Mouse (Mus musculus) embryonic facial prominence, embryonic 14.5 days (tissue): ENCODE results near the gene Ints7. TPM values are rescaled to one million over a fixed set of nuclear protein-coding genes. Genes with fewer than 3 reads are reported as not detected.

Experiments
- ATAC-seq: fragments of 200-750 bp; cut with Nextera tagmentation; 2 replicates; pipeline ENCODE4 v1.8.0; 2017; ENCODE audit warnings: low read depth, moderate number of reproducible peaks, moderate TSS enrichment
- DNase-seq: peaks from one replicate; pipeline ENCODE4 v3.0.0-alpha.2; 2015; ENCODE audit warnings: low spot score
- H3K27ac ChIP-seq: fragments of 300-500 bp; sonication (generic); replicated peaks from 2 replicates; pipeline ENCODE4 v1.5.1; 2014; ENCODE audit warnings: low read depth, mild to moderate bottlenecking, low read length, moderate library complexity
- H3K27me3 ChIP-seq: fragments of 300-500 bp; sonication (generic); replicated peaks from 2 replicates; pipeline ENCODE4 v1.6.1; 2014; ENCODE audit warnings: low read length; ENCODE audit not compliant: control insufficient read depth, insufficient read depth
- H3K36me3 ChIP-seq: fragments of 300-500 bp; sonication (generic); 2 replicates; pipeline ENCODE4 v1.6.1; 2014; ENCODE audit warnings: low read length, mixed read lengths; ENCODE audit not compliant: control insufficient read depth, insufficient read depth
- H3K4me1 ChIP-seq: fragments of 300-500 bp; sonication (generic); 2 replicates; pipeline ENCODE4 v1.6.1; 2014; ENCODE audit warnings: antibody characterized with exemption, low read length; ENCODE audit not compliant: control insufficient read depth, insufficient read depth
- H3K4me2 ChIP-seq: fragments of 300-500 bp; sonication (generic); 2 replicates; pipeline ENCODE4 v1.6.1; 2014; ENCODE audit warnings: low read depth, mild to moderate bottlenecking, low read length, moderate library complexity, mixed read lengths
- H3K4me3 ChIP-seq: fragments of 300-500 bp; sonication (generic); 2 replicates; pipeline ENCODE4 v1.5.1; 2014; ENCODE audit warnings: low read depth, mild to moderate bottlenecking, low read length
- H3K9ac ChIP-seq: fragments of 300-500 bp; sonication (generic); 2 replicates; pipeline ENCODE4 v1.6.1; 2014; ENCODE audit warnings: low read depth, mild to moderate bottlenecking, low read length, moderate library complexity, mixed read lengths
- H3K9me3 ChIP-seq: fragments of 300-500 bp; sonication (generic); 2 replicates; pipeline ENCODE4 v1.6.1; 2016; ENCODE audit warnings: low read length; ENCODE audit not compliant: control insufficient read depth
- WGBS: fragments of 180-500 bp; shearing (Covaris S2); extraction: QIAGEN DNeasy Blood & Tissue Kit; methylation state at CpG from one replicate; pipeline ENCODE4 v1.1.7; 2014; 5-methylcytosine and 5-hydroxymethylcytosine counted together
- polyA plus RNA-seq: library from polyadenylated mRNA; unstranded; fragments of >200 nt; fragmentation: Nextera tagmentation; extraction: Ambion mirVana; gene quantifications from 2 replicates; pipeline ENCODE4 v1.2.1, GENCODE M21; 2014

The Ints7 gene
- polyA plus RNA-seq, 1 experiment from 2014 or later: 31.1 TPM

DNA sequence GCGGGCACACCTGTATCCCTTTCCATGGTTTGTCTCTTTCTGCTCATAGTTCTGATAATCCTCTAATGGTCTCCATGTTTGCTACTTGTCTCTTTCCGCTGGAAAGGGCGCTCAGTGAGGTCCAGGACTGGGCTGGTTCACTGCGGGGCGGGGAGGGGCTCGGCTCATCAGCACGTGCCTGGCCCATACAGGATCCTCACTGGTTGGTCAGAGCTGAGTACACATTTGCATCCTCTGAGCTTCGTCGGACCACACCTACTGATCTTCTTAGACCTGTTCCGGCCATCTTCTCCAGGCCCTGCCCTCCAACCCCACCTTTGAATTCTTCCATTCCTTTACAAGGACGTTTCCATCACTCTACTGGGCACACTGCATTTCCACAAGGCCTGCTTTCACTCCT is 90.9 kb downstream of the Ints7 start:
- H3K4me2 ChIP-seq: no peak overlapping the region
- no peak for ATAC-seq

GRCm38 (mm10) chr1:191668030-191668429 is 92.6 kb downstream of the Ints7 start:
- ATAC-seq (peak; percentile 89), DNase-seq (peak; percentile 82)
- 56% methylated on average over 9 of the region's 9 CpGs for WGBS
- Histone ChIP-seq H3K4me1 (no peaks in the 10 kb centered on the region), H3K27me3 (no peaks in the 10 kb centered on the region), H3K4me2 (no peak overlapping the region; the same call in 1 of the 2 replicates), H3K4me3 (no peak overlapping the region), H3K36me3 (no peaks in the 10 kb centered on the region), H3K9ac (no peak overlapping the region), H3K9me3 (no peaks in the 10 kb centered on the region), H3K27ac (0 out of 2 replicates have a peak overlapping the region, but pooled peaks have one; percentile 33)

More for the DNA sequence above, 90.9 kb downstream of the Ints7 start:
- 80% methylated on average over 11 of the region's 11 CpGs for WGBS
- Histone ChIP-seq H3K27ac (no peak overlapping the region), H3K27me3 (no peaks in the 10 kb centered on the region), H3K9ac (no peak overlapping the region), H3K36me3 (no peaks in the 10 kb centered on the region), H3K4me3 (no peak overlapping the region), H3K4me1 (no peaks in the 10 kb centered on the region), H3K9me3 (no peaks in the 10 kb centered on the region)
- DNase-seq: no peak

Other genes with a start within 250 kb of the Ints7 start
- gene Tmem206, start 249.7 kb upstream of the Ints7 start, polyA plus RNA-seq: 16.4 and 18.2 TPM in 2 replicates
- 27.3 and 34.6 TPM in 2 replicates for gene Ppp2r5a, start 172.4 kb upstream of the Ints7 start, polyA plus RNA-seq
- gene Dtl, start 92 bp upstream of the Ints7 start, polyA plus RNA-seq: 37.6 and 43.0 TPM in 2 replicates
- 33.3 and 35.8 TPM in 2 replicates for gene Lpgat1, start 142.2 kb downstream of the Ints7 start, polyA plus RNA-seq
- 28.1 and 29.0 TPM in 2 replicates for gene Nek2, start 245.8 kb downstream of the Ints7 start, polyA plus RNA-seq